Mouse (Mus musculus): ENCODE data around the gene Gm9837.
"Not testable (repeated sequence)": the region's sequence is repeated elsewhere in the genome, so short reads cannot be mapped to it uniquely, and the experiment has no call there.

Gene Gm9837

GRCm38 (mm10) chr11:53456474-53457371, 13.6 kb downstream of the Gm9837 start, which contains the start of the genes Gm10447 and Shroom1:
Gene Gm10447 (minus strand): TSS chr11:53457110.
Gene Shroom1 (plus strand): TSS chr11:53457205.
- DNase-seq (ENCODE audit: low read depth, low spot score): no peak

GRCm38 (mm10) chr11:53453031-53453430, 17.2 kb downstream of the Gm9837 start:
- DNase-seq (ENCODE audit: low read depth, low spot score): no peak

GRCm38 (mm10) chr11:53452396-53452795, 17.9 kb downstream of the Gm9837 start:
- DNase-seq (ENCODE audit: low read depth, low spot score): no peak

GRCm38 (mm10) chr11:53451361-53451760, 18.9 kb downstream of the Gm9837 start:
- no peak for DNase-seq (ENCODE audit: low read depth, low spot score)

- no peak for DNase-seq (ENCODE audit: low read depth, low spot score)
Observed at GRCm38 (mm10) chr11:53450070-53450705, 20.1 kb downstream of the Gm9837 start.

- no peak for DNase-seq (ENCODE audit: low read depth, low spot score)
Observed at GRCm38 (mm10) chr11:53448529-53448928, 21.8 kb downstream of the Gm9837 start.

GRCm38 (mm10) chr11:53447996-53448395, 22.3 kb downstream of the Gm9837 start:
- DNase-seq (ENCODE audit: low read depth, low spot score): no peak

- DNase-seq (ENCODE audit: low read depth, low spot score): no peak
Observed at GRCm38 (mm10) chr11:53446183-53446582, 24.1 kb downstream of the Gm9837 start.

GRCm38 (mm10) chr11:53445562-53445961, 24.7 kb downstream of the Gm9837 start:
- no peak for DNase-seq (ENCODE audit: low read depth, low spot score)

- DNase-seq (ENCODE audit: low read depth, low spot score): no peak
Observed at GRCm38 (mm10) chr11:53443861-53444260, 26.4 kb downstream of the Gm9837 start.

- no peak for DNase-seq (ENCODE audit: low read depth, low spot score)
Observed at GRCm38 (mm10) chr11:53441921-53442320, 28.4 kb downstream of the Gm9837 start.

GRCm38 (mm10) chr11:53436338-53436737, 33.9 kb downstream of the Gm9837 start:
- no peak for DNase-seq (ENCODE audit: low read depth, low spot score)

GRCm38 (mm10) chr11:53435504-53435903, 34.8 kb downstream of the Gm9837 start:
- DNase-seq (ENCODE audit: low read depth, low spot score): no peak

- no peak for DNase-seq (ENCODE audit: low read depth, low spot score)
Observed at GRCm38 (mm10) chr11:53433057-53433456, 37.2 kb downstream of the Gm9837 start.

- DNase-seq (ENCODE audit: low read depth, low spot score): no peak
Observed at GRCm38 (mm10) chr11:53431347-53432056, 38.8 kb downstream of the Gm9837 start.

- peak; percentile 100 for DNase-seq (ENCODE audit: low read depth, low spot score)
Observed at GRCm38 (mm10) chr11:53430670-53431346, 39.5 kb downstream of the Gm9837 start, which contains the start of the genes Uqcrq and Gdf9. Gene Uqcrq (minus strand): TSS chr11:53430831. Gene Gdf9 (plus strand): TSS chr11:53431023.

GRCm38 (mm10) chr11:53430300-53430669, 40.0 kb downstream of the Gm9837 start:
- DNase-seq (ENCODE audit: low read depth, low spot score): peak; percentile 38

GRCm38 (mm10) chr11:53429182-53429581, 41.1 kb downstream of the Gm9837 start:
- DNase-seq (ENCODE audit: low read depth, low spot score): no peak

GRCm38 (mm10) chr11:53428716-53429057, 41.6 kb downstream of the Gm9837 start:
- no peak for DNase-seq (ENCODE audit: low read depth, low spot score)

GRCm38 (mm10) chr11:53427993-53428715, 42.1 kb downstream of the Gm9837 start:
- DNase-seq (ENCODE audit: low read depth, low spot score): no peak

- not testable (repeated sequence) for DNase-seq (ENCODE audit: low read depth, low spot score)
Observed at GRCm38 (mm10) chr11:53426914-53427313, 43.4 kb downstream of the Gm9837 start.
